Mouse (Mus musculus) liver, adult 2 months (tissue): ENCODE results near the gene Spata31d1b.

ENCODE experiments used
- CTCF ChIP-seq: fragments of 200-500 bp; IDR thresholded peaks from 2 replicates; pipeline ENCODE4 v1.5.1; 2011; ENCODE audit warnings: low read depth, low read length, control low read depth
- POLR2A ChIP-seq: fragments of 200-500 bp; IDR thresholded peaks from 2 replicates; pipeline ENCODE4 v1.6.1; 2011; ENCODE audit warnings: low read length, control low read depth; ENCODE audit not compliant: insufficient read depth; ENCODE audit errors: extremely low read depth

DNA sequence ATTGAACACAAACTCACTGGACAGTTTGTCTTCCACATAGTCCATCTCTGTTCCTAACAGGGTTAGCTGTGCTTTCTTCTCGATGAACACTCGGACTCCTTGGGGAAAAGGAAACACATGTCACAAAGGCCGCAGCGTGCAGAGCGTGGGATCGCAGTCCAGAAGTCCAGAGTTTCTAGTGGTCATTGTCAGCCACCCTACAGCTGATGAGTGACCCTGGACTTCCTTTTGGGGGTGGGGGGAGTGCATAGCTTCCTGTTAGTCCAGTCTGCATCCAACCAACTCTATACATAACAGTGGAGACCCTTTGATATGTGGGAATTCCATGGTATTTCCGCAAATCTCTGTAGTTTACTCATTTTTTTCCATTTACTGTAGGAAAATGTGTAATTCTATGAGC lies 44.8 kb downstream of the Spata31d1b start:
- TF ChIP-seq CTCF (no peak), POLR2A (no peak)
